Mouse (Mus musculus) bone marrow, adult 2 months (tissue): ENCODE results near the gene 2810408A11Rik.

Experiments
- CTCF ChIP-seq: fragments of 200-500 bp; IDR thresholded peaks from 2 replicates; pipeline ENCODE4 v1.5.1; 2011; ENCODE audit warnings: low read length, control low read depth; ENCODE audit not compliant: control insufficient read depth, insufficient read depth
- POLR2A ChIP-seq: fragments of 200-500 bp; IDR thresholded peaks from 2 replicates; pipeline ENCODE4 v1.6.1; 2011; ENCODE audit warnings: low read depth, mild to moderate bottlenecking, control low read depth, low read length, borderline replicate concordance; ENCODE audit not compliant: control insufficient read depth

DNA sequence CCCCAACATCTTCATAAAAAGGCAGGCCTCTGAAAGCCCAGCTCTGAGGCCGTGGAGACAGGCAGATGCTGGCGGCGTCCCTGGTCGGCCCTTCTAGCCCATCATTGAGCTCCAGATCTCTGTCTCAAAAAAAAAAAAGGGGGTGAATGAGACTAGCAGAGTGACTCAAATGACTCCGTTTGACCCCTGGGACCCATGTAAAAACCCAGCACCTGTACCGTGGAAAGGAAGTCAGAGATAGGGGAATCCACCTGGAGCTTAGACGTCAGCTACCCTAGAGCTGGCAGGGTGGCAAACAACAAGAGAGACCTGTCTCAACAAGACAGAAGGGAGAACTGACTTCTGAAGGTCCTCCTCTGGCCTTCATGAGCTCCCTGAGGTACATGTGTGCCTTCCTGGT lies 29.0 kb downstream of the 2810408A11Rik start:
- no peak for TF ChIP-seq POLR2A
- TF ChIP-seq CTCF = no peak
